In the genomic region with DNA sequence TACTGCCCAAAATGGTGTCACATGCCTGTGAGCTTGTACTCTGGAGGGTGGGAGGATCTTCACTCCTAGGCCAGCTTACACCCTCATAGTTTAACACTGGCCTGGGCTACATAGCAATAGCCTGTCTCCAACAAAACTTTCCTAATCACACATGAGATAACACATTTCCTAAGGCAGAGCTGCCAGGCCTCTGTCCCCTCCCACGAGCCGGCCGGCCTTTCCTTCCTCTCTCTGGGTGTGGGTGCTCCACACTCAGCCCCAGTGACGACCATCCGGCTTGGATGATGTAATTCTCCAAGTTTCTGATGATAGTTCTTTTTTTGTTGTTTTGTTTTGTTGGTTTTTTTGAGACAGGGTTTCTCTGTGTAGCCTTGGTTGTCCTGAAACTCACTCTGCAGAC, we compare ENCODE assay signal across 13 mouse cellular contexts. TPM values are rescaled to one million over a fixed set of nuclear protein-coding genes. Genes with fewer than 3 reads are reported as not detected.
DNase-seq lines count a peak whose midpoint lies in the region; ATAC-seq and TF ChIP-seq lines count a peak whose summit lies in the region.
"Had no signal": no experiment of that assay in that cellular context is flagged by ENCODE, and none has a peak within 500 bp of the region (broad histone marks: within the 10 kb centered on the region; RNA-seq: fewer than 3 reads in every experiment).

No protein-coding gene starts in this region.

- no peak overlapping the region for H3K27ac ChIP-seq in heart, embryonic 15.5 days
- no peak overlapping the region for H3K27ac ChIP-seq in liver, embryonic 15.5 days (replicated peaks)
- H3K27ac ChIP-seq in hindbrain, embryonic 16.5 days (ENCODE audit: low read depth, low read length): no peak overlapping the region

- H3K4me1 ChIP-seq in lung, adult 2 months (ENCODE audit: control insufficient read depth, insufficient read depth, low read length): no peaks in the 10 kb centered on the region
- peaks cover 19% of the 10 kb centered on the region for H3K4me1 ChIP-seq in heart, embryonic 15.5 days (replicated peaks)
- no peaks in the 10 kb centered on the region for H3K4me1 ChIP-seq in liver, embryonic 15.5 days (replicated peaks)
- H3K4me1 ChIP-seq in hindbrain, embryonic 16.5 days (ENCODE audit: control insufficient read depth, insufficient read depth, low read depth, low read length): peaks cover 6% of the 10 kb centered on the region; the same call in 1 of the 2 replicates

- WGBS in lung, adult 2 months: 36% methylated on average over 5 of the region's 5 CpGs
- 37% methylated on average over 5 of the region's 5 CpGs for WGBS in heart, embryonic 15.5 days
- WGBS in liver, embryonic 15.5 days (ENCODE audit: insufficient replicate concordance): 24% methylated on average over 5 of the region's 5 CpGs
- WGBS in hindbrain, embryonic 16.5 days: 91% methylated on average over 5 of the region's 5 CpGs

- no peak overlapping the region for H3K4me2 ChIP-seq in heart, embryonic 15.5 days
- H3K4me2 ChIP-seq in liver, embryonic 15.5 days: no peak overlapping the region
- no peak overlapping the region for H3K4me2 ChIP-seq in hindbrain, embryonic 16.5 days (ENCODE audit: low read length)

- no peak for TF ChIP-seq CTCF in lung, adult 2 months (IDR thresholded peaks at IDR 0.05; ENCODE audit: insufficient read depth, low read length)

- H3K36me3 ChIP-seq in heart, embryonic 15.5 days: no peaks in the 10 kb centered on the region
- no peaks in the 10 kb centered on the region for H3K36me3 ChIP-seq in liver, embryonic 15.5 days (replicated peaks)
- no peaks in the 10 kb centered on the region for H3K36me3 ChIP-seq in hindbrain, embryonic 16.5 days (ENCODE audit: control insufficient read depth, insufficient read depth, low read length)

- DNase-seq in lung, adult 18-20 months: peak; percentile 19 to 26
- no peak for DNase-seq in lung, adult 2 months
- no peak for DNase-seq in cerebellum, adult 9-10 months
- DNase-seq: embryo, embryonic 11 days; kidney, adult 11 months; layer of hippocampus, adult 9-11 months; retina, postnatal 1 day; thymus, postnatal 25 days had no signal

- H3K27me3 ChIP-seq in heart, embryonic 15.5 days: no peaks in the 10 kb centered on the region
- H3K27me3 ChIP-seq in liver, embryonic 15.5 days: no peaks in the 10 kb centered on the region
- no peaks in the 10 kb centered on the region for H3K27me3 ChIP-seq in hindbrain, embryonic 16.5 days (replicated peaks; ENCODE audit: control insufficient read depth, insufficient read depth, low read length)
- H3K27me3 ChIP-seq: CH12.LX had no signal

- no peak for TF ChIP-seq POLR2A in lung, adult 2 months (IDR thresholded peaks at IDR 0.05; ENCODE audit: borderline replicate concordance, extremely low read depth, low read depth, low read length)

- no peaks in the 10 kb centered on the region for H3K9me3 ChIP-seq in heart, embryonic 15.5 days (replicated peaks)
- H3K9me3 ChIP-seq in liver, embryonic 15.5 days (replicated peaks): no peaks in the 10 kb centered on the region
- no peaks in the 10 kb centered on the region for H3K9me3 ChIP-seq in hindbrain, embryonic 16.5 days (ENCODE audit: control insufficient read depth, low read length)

- ATAC-seq in heart, embryonic 15.5 days (replicated peaks; ENCODE audit: insufficient number of reproducible peaks, insufficient read depth, low FRiP score, low read depth): peak; percentile 80; the same call in 1 of the 2 replicates
- ATAC-seq in liver, embryonic 15.5 days (ENCODE audit: insufficient read depth): peak; percentile 37; the same call in 1 of the 2 replicates
- ATAC-seq in hindbrain, embryonic 16.5 days: no peak
- ATAC-seq in erythroblast, adult 5-6 weeks (replicated peaks; ENCODE audit: low FRiP score, poor library complexity, severe bottlenecking): no peak

- H3K9ac ChIP-seq in heart, embryonic 15.5 days: no peak overlapping the region
- H3K9ac ChIP-seq in liver, embryonic 15.5 days: no peak overlapping the region
- no peak overlapping the region for H3K9ac ChIP-seq in hindbrain, embryonic 16.5 days (ENCODE audit: low read depth, low read length)

- no peak overlapping the region for H3K4me3 ChIP-seq in lung, adult 2 months (replicated peaks; ENCODE audit: extremely low read depth, low read depth, low read length)
- H3K4me3 ChIP-seq in heart, embryonic 15.5 days: no peak overlapping the region
- no peak overlapping the region for H3K4me3 ChIP-seq in liver, embryonic 15.5 days (replicated peaks)
- H3K4me3 ChIP-seq in hindbrain, embryonic 16.5 days (ENCODE audit: low read length): no peak overlapping the region

RNA-seq across cellular contexts. Expression of a gene that starts 54.1 kb away (rescaled TPM):
- 3.1 and 4.0 TPM in 2 replicates for polyA plus RNA-seq in lung, adult 2 months (2012; rRNA removed)
- polyA plus RNA-seq in heart, embryonic 15.5 days (2015; fragmentation: Nextera tagmentation; extraction: Ambion mirVana): 2.5 and 3.8 TPM in 2 replicates
- polyA plus RNA-seq in liver, embryonic 15.5 days (2015; fragmentation: Nextera tagmentation; extraction: Ambion mirVana): 1.0 TPM in 2 replicates
- polyA plus RNA-seq in hindbrain, embryonic 16.5 days (2015; fragmentation: Nextera tagmentation; extraction: Ambion mirVana): 1.6 and 3.3 TPM in 2 replicates
- 2.1 and 2.3 TPM in 2 replicates for total RNA-seq in erythroblast, adult 5-6 weeks (2015; ENCODE audit: low replicate concordance)
- total RNA-seq in erythroblast, adult 5-6 weeks (2017; ENCODE audit: low replicate concordance): 0.70 and 0.85 TPM in 2 replicates

Comparison
In these comparisons a context has a peak if more than half of its experiments do, and no peak if none do; other contexts are left out.
1. DNase-seq: peak in lung, adult 18-20 months (2 of 2); none in lung, adult 2 months (single experiment) and cerebellum, adult 9-10 months (single experiment).
2. ATAC-seq: peak in heart, embryonic 15.5 days (single experiment) and liver, embryonic 15.5 days (single experiment); none in hindbrain, embryonic 16.5 days (single experiment) and erythroblast, adult 5-6 weeks (single experiment).